Comparison of ENCODE assay signal across 7 mouse cellular contexts in the genomic region with DNA sequence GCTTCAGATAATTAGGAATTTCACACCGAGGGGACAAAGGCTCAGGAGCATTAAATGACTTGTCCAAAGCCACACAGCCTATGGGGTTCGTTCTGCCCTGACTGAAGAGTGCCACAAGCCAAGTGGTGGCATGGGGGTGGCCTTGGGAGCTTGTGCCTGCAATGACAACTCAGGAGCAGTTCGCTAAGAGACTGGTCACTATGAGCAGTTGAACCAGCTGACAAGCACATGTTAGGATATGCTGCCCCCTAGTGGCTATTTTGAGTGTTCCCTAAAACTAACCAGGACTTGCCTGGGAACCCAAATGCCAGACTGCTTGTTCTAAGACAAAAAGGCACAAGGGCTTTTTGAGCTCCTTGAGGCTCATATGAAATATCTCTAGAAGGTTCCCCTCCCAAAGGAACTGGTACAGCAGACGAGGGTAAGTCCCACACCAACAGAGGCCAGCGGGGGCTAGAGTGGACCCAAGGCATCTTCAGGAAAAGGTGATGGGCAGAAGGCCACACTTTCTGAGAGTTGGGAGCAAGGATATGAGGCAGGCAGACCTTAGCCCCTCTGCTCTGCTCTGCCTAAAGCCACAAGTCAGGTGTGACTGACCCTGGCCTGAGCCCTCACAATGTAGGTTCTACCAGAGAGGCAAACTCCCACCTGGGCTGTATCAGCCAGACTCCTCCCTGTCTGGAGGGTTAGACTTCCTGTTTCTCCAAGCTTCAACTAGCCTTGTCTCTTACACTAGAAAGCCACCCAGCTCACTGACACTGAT. TPM values are rescaled to one million over a fixed set of nuclear protein-coding genes. Genes with fewer than 3 reads are reported as not detected.
A peak's percentile ranks its signal among the peaks of the same experiment; 100 is the strongest.
DNase-seq lines count a peak whose midpoint lies in the region; ATAC-seq and TF ChIP-seq lines count a peak whose summit lies in the region.

No protein-coding gene starts in this region.

- no peak overlapping the region for H3K4me3 ChIP-seq in C2C12 (ENCODE audit: insufficient read depth, poor library complexity, severe bottlenecking)
- H3K4me3 ChIP-seq in forebrain, embryonic 12.5 days (replicated peaks), result no peak overlapping the region
- H3K4me3 ChIP-seq in kidney, embryonic 14.5 days (ENCODE audit: low read length), result no peak overlapping the region

- no peaks in the 10 kb centered on the region for H3K9me3 ChIP-seq in forebrain, embryonic 12.5 days
- no peaks in the 10 kb centered on the region for H3K9me3 ChIP-seq in kidney, embryonic 14.5 days (ENCODE audit: control insufficient read depth, low read length)

- no peaks in the 10 kb centered on the region for H3K36me3 ChIP-seq in C2C12 (ENCODE audit: control insufficient read depth, insufficient read depth)
- H3K36me3 ChIP-seq in forebrain, embryonic 12.5 days (replicated peaks), result no peaks in the 10 kb centered on the region
- H3K36me3 ChIP-seq in kidney, embryonic 14.5 days (ENCODE audit: control insufficient read depth, insufficient read depth, low read length), result no peaks in the 10 kb centered on the region

- H3K4me1 ChIP-seq in forebrain, embryonic 12.5 days, result 0 out of 2 replicates have a peak, but pooled peaks cover 3% of the 10 kb centered on the region
- H3K4me1 ChIP-seq in kidney, embryonic 14.5 days (ENCODE audit: control insufficient read depth, insufficient read depth, low read length), result no peaks in the 10 kb centered on the region

- H3K27me3 ChIP-seq in C2C12 (ENCODE audit: control insufficient read depth, insufficient read depth, insufficient read length), result peaks cover 3% of the 10 kb centered on the region
- 0 out of 2 replicates have a peak, but pooled peaks cover 4% of the 10 kb centered on the region for H3K27me3 ChIP-seq in forebrain, embryonic 12.5 days
- no peaks in the 10 kb centered on the region for H3K27me3 ChIP-seq in kidney, embryonic 14.5 days (ENCODE audit: control insufficient read depth, insufficient read depth, low read length)

- no peak overlapping the region for H3K27ac ChIP-seq in forebrain, embryonic 12.5 days
- H3K27ac ChIP-seq in kidney, embryonic 14.5 days (ENCODE audit: low read depth, low read length), result no peak overlapping the region

- peak; percentile 47 for TF ChIP-seq CTCF in C2C12 (IDR thresholded peaks at IDR 0.05; ENCODE audit: control insufficient read depth, insufficient read depth, insufficient read length)

- H3ac ChIP-seq in C2C12 (ENCODE audit: control insufficient read depth, insufficient read length, low read depth), result no peak overlapping the region

- 0 out of 2 replicates have a peak, but pooled peaks have one; percentile 39 for ATAC-seq in forebrain, embryonic 12.5 days (ENCODE audit: low FRiP score)
- ATAC-seq in kidney, embryonic 14.5 days (ENCODE audit: low FRiP score, low TSS enrichment), result 0 out of 2 replicates have a peak, but pooled peaks have one; percentile 46

- no peaks in the 10 kb centered on the region for H3K79me2 ChIP-seq in C2C12 (ENCODE audit: control insufficient read depth, insufficient read depth)

- peak; percentile 86 for DNase-seq in ES-CJ7 (ENCODE audit: low read depth, low spot score)
- peak; percentile 65 for DNase-seq in c-Kit-positive CD71-positive TER-119-positive erythroid progenitor cells, embryonic 14.5 days (ENCODE audit: low spot score)
- peak; percentile 74 for DNase-seq in lung, postnatal 14 days
- peak; percentile 55 for DNase-seq in right cerebral cortex, postnatal 14 days

- no peak overlapping the region for H3K9ac ChIP-seq in forebrain, embryonic 12.5 days
- H3K9ac ChIP-seq in kidney, embryonic 14.5 days (ENCODE audit: low read depth, low read length), result no peak overlapping the region

- 26% methylated on average over 5 of the region's 5 CpGs for WGBS in forebrain, embryonic 12.5 days
- WGBS in kidney, embryonic 14.5 days, result 35% methylated on average over 5 of the region's 5 CpGs

- no peaks in the 10 kb centered on the region for H3K79me3 ChIP-seq in C2C12 (ENCODE audit: low read depth)

- H3K4me2 ChIP-seq in forebrain, embryonic 12.5 days, result no peak overlapping the region
- H3K4me2 ChIP-seq in kidney, embryonic 14.5 days (replicated peaks; ENCODE audit: low read depth, low read length), result no peak overlapping the region

TF ChIP-seq in C2C12, 6 proteins besides CTCF, POLR2A, EP300 and RAD21:
- no peak for TF ChIP-seq FOSL1 (IDR thresholded peaks at IDR 0.05; ENCODE audit: insufficient read depth, low read length, poor library complexity, severe bottlenecking)
- peak; percentile 66 for TF ChIP-seq MAX (IDR thresholded peaks at IDR 0.05)

RNA-seq across cellular contexts. Expression of a gene that starts 11.7 kb away (rescaled TPM):
- polyA plus RNA-seq in C2C12 (2012; fragmentation: generic; extraction: Trizol), result 10.8 TPM
- polyA plus RNA-seq in forebrain, embryonic 12.5 days (2016; fragmentation: Nextera tagmentation; extraction: Ambion mirVana), result 5.6 and 8.0 TPM in 2 replicates
- polyA plus RNA-seq in kidney, embryonic 14.5 days (2014; fragmentation: Nextera tagmentation; extraction: Ambion mirVana), result 11.5 and 15.9 TPM in 2 replicates

RNA-seq across cellular contexts. Expression of a gene that starts 18.9 kb away (rescaled TPM):
- polyA plus RNA-seq in C2C12 (2012; fragmentation: generic; extraction: Trizol), result not detected
- 0.26 TPM in 1 of 2 replicates, not detected in the other for polyA plus RNA-seq in forebrain, embryonic 12.5 days (2016; fragmentation: Nextera tagmentation; extraction: Ambion mirVana)
- polyA plus RNA-seq in kidney, embryonic 14.5 days (2014; fragmentation: Nextera tagmentation; extraction: Ambion mirVana), result not detected in 2 replicates

RNA-seq across cellular contexts. Expression of a gene that starts 39.7 kb away (rescaled TPM):
- 7.3 TPM for polyA plus RNA-seq in C2C12 (2012; fragmentation: generic; extraction: Trizol)
- 2.6 and 3.2 TPM in 2 replicates for polyA plus RNA-seq in forebrain, embryonic 12.5 days (2016; fragmentation: Nextera tagmentation; extraction: Ambion mirVana)
- polyA plus RNA-seq in kidney, embryonic 14.5 days (2014; fragmentation: Nextera tagmentation; extraction: Ambion mirVana), result 1.1 and 1.2 TPM in 2 replicates

RNA-seq across cellular contexts. Expression of a gene that starts 51.5 kb away (rescaled TPM):
- 13.6 TPM for polyA plus RNA-seq in C2C12 (2012; fragmentation: generic; extraction: Trizol)
- 35.5 and 37.0 TPM in 2 replicates for polyA plus RNA-seq in forebrain, embryonic 12.5 days (2016; fragmentation: Nextera tagmentation; extraction: Ambion mirVana)
- polyA plus RNA-seq in kidney, embryonic 14.5 days (2014; fragmentation: Nextera tagmentation; extraction: Ambion mirVana), result 21.0 and 28.3 TPM in 2 replicates

RNA-seq across cellular contexts. Expression of a gene that starts 52.2 kb away (rescaled TPM):
- not detected for polyA plus RNA-seq in C2C12 (2012; fragmentation: generic; extraction: Trizol)
- polyA plus RNA-seq in forebrain, embryonic 12.5 days (2016; fragmentation: Nextera tagmentation; extraction: Ambion mirVana), result 0.42 TPM in 1 of 2 replicates, not detected in the other
- not detected in 2 replicates for polyA plus RNA-seq in kidney, embryonic 14.5 days (2014; fragmentation: Nextera tagmentation; extraction: Ambion mirVana)
